Mouse (Mus musculus) neutrophil, adult 5-6 weeks (primary cell): ENCODE measurements at regions not wholly inside any gene's neighbourhood (a gene's known extent, or its start where the extent isn't known, plus 50 kb on each side); places are given as distances from the start of the nearest gene placed in this dataset.

Source experiments
- ATAC-seq: fragments of 151-379, 151-347 bp; 2 replicates; pipeline ENCODE4 v1.8.0; 2017; ENCODE audit warnings: mild to moderate bottlenecking, moderate TSS enrichment; ENCODE audit not compliant: insufficient number of reproducible peaks, poor library complexity, low FRiP score, severe bottlenecking; ENCODE audit errors: extremely low read depth

DNA sequence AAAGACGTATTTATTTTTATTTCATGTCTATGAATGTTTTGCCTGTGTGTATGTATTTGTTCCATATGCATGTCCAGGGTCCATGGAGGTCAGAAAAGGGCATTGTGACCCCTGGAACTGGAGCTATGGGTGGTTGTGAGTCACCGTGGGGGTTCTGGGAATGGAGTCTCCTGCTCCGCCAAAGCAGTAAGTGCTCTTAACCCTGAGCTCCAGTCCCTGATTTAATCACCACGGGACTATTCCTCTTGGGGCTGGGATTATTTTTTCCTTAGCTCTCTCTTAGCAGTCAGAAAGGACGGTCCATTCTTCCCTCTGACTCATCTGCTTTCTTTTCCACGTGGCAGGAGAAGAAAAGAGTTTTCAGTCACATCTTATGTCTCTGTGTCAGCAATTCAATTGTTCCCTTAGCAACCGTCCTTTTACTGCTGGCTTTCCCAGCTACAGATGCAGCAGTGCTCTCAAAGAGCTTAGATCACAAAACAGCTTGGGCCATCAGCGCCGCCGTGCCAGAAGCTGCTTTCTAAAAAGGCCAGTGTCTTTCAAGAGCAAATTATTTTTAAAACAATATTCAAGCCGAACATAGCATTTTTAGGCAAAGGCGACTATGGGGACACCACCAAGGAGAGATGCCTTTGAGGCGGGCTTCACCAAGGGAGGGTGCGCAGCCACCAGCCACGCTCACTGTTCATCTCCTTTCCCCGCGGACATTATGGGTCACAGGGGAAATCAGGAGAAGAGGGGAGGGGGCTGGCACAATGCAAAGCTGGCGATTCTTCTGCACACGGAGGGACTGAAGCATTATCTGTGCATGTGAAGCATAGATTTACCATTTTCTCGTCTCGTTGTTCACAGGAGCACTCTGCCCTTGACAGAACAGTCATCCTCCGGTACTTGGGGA, 110.8 kb downstream of the Map3k7 start:
- ATAC-seq = no peak

- no peak for ATAC-seq
Measured at GRCm38 (mm10) chr4:32076391-32076925, 112.6 kb downstream of the Map3k7 start.

DNA sequence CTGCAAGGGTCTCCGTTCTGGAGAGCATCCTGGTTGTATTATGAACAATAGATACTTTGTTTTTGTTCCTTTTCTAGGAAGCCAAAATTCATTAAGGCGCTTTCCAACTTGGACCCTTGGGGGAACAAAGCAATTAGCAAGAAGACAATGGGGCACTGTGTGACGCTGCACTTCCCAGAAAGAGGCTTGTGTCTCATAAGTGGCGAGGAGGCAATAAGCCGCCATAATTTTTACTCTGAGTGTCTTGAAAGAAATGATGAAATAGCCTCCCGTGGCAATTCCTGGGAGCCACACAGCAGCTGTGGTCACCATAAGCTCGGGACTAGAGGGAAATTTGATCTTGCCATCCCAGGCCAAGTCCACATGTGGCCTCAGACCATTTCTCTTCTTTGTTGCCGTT, 119.6 kb downstream of the Map3k7 start:
- no peak for ATAC-seq

- ATAC-seq = no peak
Measured at GRCm38 (mm10) chr4:32084250-32084869, 120.5 kb downstream of the Map3k7 start.

- ATAC-seq = no peak
Measured at GRCm38 (mm10) chr4:32085040-32085439, 121.1 kb downstream of the Map3k7 start.

- ATAC-seq = no peak
Measured at GRCm38 (mm10) chr4:32091086-32091485, 127.2 kb downstream of the Map3k7 start.

DNA sequence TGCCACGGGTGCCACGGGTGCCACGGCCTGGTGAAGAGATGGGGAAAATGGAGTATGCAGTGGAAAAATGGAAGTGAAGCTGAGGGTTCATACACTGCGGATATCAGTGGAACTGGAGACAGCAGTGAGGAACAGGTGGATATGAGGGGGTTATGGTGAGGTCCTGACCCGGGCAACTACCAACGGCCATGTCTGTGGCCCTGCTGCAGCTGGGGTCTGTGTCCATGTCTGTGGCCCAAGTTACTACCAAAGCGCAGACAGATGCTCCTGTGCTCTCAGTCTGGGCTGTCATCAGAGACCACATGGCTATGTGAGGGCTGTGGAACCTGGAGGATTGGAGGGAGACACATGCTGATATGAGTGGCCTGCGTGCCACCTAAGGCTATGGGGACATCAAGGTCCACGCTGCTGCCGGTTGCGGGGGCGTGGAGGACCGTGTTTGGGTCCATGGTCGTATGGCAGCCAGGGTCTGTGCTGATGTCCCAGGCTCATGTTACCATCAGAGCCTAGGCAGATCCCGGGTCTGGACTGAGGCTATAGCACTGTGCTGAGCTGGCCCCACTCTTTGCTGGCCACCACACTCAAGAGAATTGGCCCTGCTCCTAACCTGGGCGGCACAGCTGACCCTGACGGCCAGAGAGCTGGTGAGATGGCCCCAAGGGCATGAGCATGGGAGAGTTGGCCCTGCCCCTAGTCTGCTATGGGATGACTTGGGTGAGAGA, 128.6 kb downstream of the Map3k7 start:
- no peak for ATAC-seq

GRCm38 (mm10) chr4:32098233-32098632, 134.3 kb downstream of the Map3k7 start:
- no peak for ATAC-seq

DNA sequence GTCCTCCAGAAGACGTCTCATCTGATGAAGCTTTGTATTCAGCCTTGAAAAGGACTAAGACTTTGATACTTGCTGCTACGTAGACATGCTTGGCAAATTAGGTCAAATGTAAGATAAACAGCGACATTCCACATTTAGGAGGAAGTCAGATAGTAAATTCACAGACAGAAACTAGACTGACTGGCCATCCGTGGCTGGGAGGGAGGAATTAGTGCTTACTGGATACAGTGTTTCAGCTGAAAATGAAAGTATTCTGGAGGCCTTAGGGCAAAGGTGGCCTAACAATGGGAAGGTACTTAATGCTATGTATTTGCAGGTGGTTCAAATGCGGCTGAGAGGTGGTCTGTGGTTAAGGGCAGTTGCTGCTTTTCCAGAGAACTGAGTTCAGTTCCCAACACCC, 137.1 kb downstream of the Map3k7 start:
- ATAC-seq = no peak

DNA sequence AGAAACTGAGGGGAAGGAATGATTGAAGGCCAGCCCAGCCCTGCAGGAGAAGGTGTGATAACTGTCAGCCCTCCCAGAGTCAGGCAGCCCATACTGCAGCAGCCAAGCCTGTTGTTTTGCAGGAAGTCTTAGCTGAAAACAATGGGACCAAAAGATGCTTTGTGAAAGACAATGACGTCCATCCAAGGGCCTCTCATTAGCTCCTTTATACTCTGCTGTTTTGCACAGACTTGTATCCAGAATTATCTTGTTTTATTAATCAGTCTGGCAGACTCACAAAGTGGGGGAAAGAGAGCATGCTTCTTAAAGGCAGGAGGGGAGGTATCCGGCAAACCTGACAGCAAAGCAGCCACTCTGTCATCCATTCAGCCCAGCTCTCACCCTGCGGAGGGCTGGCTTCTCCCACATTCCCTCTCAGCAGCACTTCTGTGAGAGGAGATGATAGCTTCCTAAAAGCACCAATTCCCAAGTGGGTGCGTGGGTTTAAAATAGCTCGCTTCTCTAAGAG, 131.9 kb upstream of the Bach2 start:
- ATAC-seq = no peak

DNA sequence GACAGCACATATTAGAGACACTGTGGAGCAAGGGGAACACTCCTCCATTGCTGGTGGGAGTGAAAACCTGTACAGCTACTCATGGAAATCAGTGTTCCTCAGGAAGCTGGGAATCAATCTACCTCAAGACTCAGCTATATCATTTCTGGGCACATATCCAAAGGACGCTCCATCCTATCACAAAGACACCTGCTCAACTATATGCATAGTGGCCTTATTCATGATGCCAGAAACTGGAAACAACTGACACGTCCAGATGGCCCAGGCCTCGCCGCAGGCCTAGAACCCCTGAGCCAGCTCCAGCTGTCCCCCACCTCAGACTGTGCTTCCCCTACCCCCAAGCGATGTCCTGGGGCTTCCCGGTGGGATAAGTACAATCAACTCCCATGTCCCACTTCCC, 116.3 kb upstream of the Bach2 start:
- ATAC-seq = no peak

GRCm38 (mm10) chr4:32126828-32127227, 111.8 kb upstream of the Bach2 start:
- ATAC-seq = peak; percentile 30; the same call in 1 of the 2 replicates

DNA sequence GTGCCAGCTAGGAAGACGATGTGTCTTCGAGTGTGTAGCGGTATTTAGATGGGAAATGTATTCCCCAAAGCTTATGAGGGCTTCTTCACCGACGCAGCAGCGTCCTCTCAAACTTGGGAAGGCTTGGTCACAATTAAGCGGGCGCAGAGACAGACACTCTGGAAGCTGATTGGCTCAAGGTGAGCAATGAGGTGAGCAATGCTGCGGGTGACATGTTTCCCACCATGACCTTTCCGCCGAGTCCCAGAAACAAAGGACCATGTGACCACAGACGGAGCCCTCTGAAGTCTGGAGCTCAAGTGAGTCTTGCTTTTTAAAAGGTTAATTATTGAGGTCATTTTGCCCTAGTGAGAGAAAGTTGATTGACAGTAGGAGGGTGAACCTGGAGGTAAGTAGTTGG, 108.0 kb upstream of the Bach2 start:
- no peak for ATAC-seq

DNA sequence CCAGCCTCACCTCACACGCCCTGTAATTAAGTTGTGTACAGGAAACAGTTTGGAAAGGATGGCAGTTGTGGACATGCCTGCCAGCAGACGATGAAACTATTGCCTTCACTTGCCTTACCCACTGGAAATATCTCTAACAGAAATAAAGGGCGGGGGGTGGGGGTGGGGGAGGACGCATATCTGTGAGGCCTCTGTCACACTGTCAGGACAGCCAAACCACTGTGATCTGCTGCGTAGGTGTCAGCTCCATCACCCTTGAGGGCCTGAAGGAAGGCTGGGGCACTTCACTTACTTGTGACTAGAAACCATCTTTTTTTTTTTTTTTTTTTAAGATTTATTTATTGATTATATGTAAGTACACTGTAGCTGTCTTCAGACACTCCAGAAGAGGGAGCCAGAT, 106.8 kb upstream of the Bach2 start:
- ATAC-seq = no peak

GRCm38 (mm10) chr4:32136151-32136550, 102.5 kb upstream of the Bach2 start:
- ATAC-seq = no peak

DNA sequence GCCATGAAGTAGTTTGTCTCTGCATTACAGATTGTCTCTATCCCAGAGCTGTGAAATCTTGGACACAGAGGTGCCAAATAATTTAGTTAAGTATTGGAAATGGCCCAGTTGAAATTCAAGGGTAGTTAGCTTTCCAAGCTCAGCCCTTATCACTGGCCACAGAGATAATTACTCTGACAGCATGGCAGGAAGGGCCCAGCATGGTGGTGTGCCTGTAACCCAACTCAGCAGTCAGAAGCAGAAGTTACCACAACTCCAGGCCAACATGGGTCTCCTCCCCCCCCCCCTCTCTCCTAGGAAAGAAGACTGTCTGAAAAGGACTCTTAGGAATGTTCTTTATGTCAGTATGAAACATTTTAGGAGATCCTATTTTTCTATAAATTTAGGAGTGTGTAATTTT, 101.4 kb upstream of the Bach2 start:
- ATAC-seq = no peak

DNA sequence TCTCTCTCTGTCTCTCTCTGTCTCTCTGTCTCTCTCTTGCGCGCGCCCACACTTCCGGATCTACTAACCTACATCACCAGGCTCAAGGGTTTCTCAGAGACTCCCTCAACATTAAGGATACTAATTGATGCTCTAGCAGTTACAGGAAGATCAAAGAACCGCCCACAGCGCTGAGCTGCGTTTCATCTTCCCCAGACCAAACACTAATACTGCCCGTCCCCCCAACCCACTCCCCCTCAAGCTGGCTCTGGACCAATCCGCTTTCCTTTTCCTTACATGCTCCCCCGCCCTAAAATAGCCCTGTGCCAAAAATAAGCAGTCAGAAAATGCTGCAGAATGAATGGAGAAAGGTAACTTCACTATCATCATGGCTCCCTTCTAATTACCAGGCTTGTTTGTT, 100.6 kb upstream of the Bach2 start:
- no peak for ATAC-seq

DNA sequence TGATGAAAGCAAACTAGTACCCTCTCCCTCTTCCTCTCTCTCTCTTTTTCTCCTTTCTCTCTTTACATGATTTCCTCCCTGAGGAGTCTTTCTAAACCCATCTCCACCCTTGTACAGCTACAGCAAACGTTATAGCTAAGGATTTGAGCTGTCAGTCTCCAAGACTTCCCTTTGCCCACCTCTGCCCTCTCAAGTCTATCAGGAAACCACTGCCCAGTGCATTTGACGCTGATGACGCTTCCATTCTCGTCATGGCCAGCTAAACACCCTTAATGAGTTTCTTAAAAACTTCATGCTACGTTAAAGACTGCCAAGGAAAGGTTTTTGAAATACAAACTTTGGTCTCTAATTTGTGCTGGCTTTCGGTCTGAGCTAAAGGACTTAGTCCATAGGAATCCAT, 99.0 kb upstream of the Bach2 start:
- no peak for ATAC-seq

DNA sequence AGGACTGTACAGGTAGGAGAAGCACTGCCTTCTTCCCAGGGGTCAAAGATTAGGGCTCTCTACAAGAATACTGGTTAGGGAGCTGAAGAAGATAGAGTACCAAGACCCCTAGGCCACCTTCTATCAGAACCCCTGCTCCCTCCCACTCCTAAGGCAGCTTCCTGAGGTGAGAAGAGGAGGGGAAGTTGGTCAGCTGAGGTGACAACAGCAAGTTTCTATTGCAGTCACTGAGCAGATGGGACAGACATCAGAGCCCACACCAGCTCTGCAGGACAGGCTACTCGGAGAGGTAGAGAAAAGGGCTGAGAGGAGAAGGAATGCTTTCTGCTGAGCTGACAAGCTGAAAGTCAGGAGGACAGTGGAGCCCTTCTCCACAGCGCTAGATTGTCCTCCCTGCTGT, 98.5 kb upstream of the Bach2 start:
- 0 out of 2 replicates have a peak, but pooled peaks have one; percentile 26 for ATAC-seq
